Mouse (Mus musculus) cortical plate, adult 2 months (tissue): ENCODE data around the gene Gm10591. TPM values are rescaled to one million over a fixed set of nuclear protein-coding genes. Genes with fewer than 3 reads are reported as not detected.
"Not testable (repeated sequence)": the region's sequence is repeated elsewhere in the genome, so short reads cannot be mapped to it uniquely, and the experiment has no call there.

Source experiments
- H3K27ac ChIP-seq: fragments of 200-500 bp; 2 replicates; pipeline ENCODE4 v1.5.1; 2012; ENCODE audit warnings: low read length, control low read depth, inconsistent platforms; ENCODE audit not compliant: insufficient read depth
- H3K4me1 ChIP-seq: fragments of 200-500 bp; 2 replicates; pipeline ENCODE4 v1.6.1; 2011; ENCODE audit warnings: low read length; ENCODE audit not compliant: control insufficient read depth, insufficient read depth
- H3K4me3 ChIP-seq: fragments of 200-500 bp; 2 replicates; pipeline ENCODE4 v1.5.1; 2011; ENCODE audit warnings: mild to moderate bottlenecking, low read length, control low read depth; ENCODE audit not compliant: insufficient read depth
- polyA plus RNA-seq: library from polyadenylated mRNA; depleted of rRNA; stranded (reverse); fragments of >200 nt; gene quantifications from 2 replicates; pipeline ENCODE4 v1.2.3, GENCODE M21; 2012; rRNA removed

Gene Gm10591
- not detected in 2 replicates for polyA plus RNA-seq

DNA sequence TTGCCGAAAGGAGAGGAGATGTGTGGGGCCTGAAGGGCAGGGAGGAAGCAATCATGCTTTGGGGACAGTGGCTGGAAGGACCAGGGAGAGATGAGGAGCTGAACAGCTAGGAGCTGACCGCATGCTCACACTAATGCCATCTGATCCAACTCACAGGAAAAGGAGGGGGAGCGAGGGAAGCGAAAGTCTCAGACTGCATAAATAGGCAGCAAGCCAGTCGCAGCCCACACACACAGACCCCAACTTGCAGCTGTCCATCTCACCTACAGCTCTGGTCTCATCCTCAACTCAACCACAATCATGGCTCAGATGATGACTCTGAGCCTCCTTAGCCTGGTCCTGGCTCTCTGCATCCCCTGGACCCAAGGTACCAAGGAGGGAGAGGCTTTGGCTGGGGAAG, at the start of gene Gm10591:
Gene Gm10591 (plus strand): TSS at position 301 of the 400 bp plus-strand sequence.
- not testable (repeated sequence) for H3K27ac ChIP-seq, H3K4me1 ChIP-seq, H3K4me3 ChIP-seq

GRCm38 (mm10) chr4:42629419-42629818, 17.4 kb downstream of the Gm10591 start, which contains the start of gene Gm2564:
Gene Gm2564, plus strand, starts transcription at chr4:42629719.
- H3K4me1 ChIP-seq, H3K27ac ChIP-seq, H3K4me3 ChIP-seq: not testable (repeated sequence)

DNA sequence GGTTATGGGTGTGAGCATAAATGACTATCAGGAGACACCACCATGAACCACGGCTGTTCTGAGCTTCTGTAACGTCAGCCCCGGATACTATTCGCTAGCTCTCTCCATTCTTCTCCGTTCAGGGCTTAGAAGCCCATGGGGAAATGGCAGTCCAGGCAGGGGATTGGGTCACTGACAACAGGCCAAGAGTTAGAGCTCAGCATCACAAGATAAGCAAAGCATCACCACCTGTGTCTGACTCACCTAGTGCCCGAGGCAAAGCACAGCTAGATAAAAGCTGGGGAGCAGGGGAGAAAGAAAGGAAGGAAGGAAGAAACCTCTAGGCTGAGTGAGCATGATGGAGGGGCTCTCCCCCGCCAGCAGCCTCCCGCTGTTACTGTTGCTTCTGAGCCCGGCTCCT, 43.0 kb downstream of the Gm10591 start, which contains the start of gene Ccl27b:
Gene Ccl27b (plus strand): TSS at position 301 of the 400 bp plus-strand sequence.
- not testable (repeated sequence) for H3K4me1 ChIP-seq, H3K27ac ChIP-seq, H3K4me3 ChIP-seq

- not testable (repeated sequence) for H3K27ac ChIP-seq, H3K4me3 ChIP-seq, H3K4me1 ChIP-seq
Observed at GRCm38 (mm10) chr4:42661793-42662192, 49.8 kb downstream of the Gm10591 start, which contains the start of gene Il11ra2. Gene Il11ra2, minus strand, starts transcription at chr4:42661893.

Other genes with a start within 250 kb of the Gm10591 start
- not detected in 2 replicates for gene Gm21586, start 172.8 kb upstream of the Gm10591 start, polyA plus RNA-seq
- 1.8 and 2.1 TPM in 2 replicates for gene Gm2163, start 145.4 kb upstream of the Gm10591 start, polyA plus RNA-seq
- 0.44 and 1.1 TPM in 2 replicates for gene Fam205a2, start 84.0 kb upstream of the Gm10591 start, polyA plus RNA-seq
- 1.3 and 1.6 TPM in 2 replicates for gene Gm2564, start 17.5 kb downstream of the Gm10591 start, polyA plus RNA-seq
- 25.3 and 29.0 TPM in 2 replicates for gene Ccl27b, start 43.1 kb downstream of the Gm10591 start, polyA plus RNA-seq
- 0.19 and 0.50 TPM in 2 replicates for gene Il11ra2, start 49.7 kb downstream of the Gm10591 start, polyA plus RNA-seq
- gene 4930578G10Rik, start 123.3 kb downstream of the Gm10591 start, polyA plus RNA-seq, result 1.5 and 1.9 TPM in 2 replicates
- gene Ccl19, start 144.4 kb downstream of the Gm10591 start, polyA plus RNA-seq, result 0.98 and 1.7 TPM in 2 replicates
- gene Ccl21a, start 161.8 kb downstream of the Gm10591 start, polyA plus RNA-seq, result 0.19 and 0.40 TPM in 2 replicates
- gene Fam205a1, start 241.7 kb downstream of the Gm10591 start, polyA plus RNA-seq, result 0.15 and 0.23 TPM in 2 replicates
- gene Gm12394, start 244.6 kb downstream of the Gm10591 start, polyA plus RNA-seq, result 0.13 and 0.23 TPM in 2 replicates